8 mouse cellular contexts compared by ENCODE assay signal in the genomic region with DNA sequence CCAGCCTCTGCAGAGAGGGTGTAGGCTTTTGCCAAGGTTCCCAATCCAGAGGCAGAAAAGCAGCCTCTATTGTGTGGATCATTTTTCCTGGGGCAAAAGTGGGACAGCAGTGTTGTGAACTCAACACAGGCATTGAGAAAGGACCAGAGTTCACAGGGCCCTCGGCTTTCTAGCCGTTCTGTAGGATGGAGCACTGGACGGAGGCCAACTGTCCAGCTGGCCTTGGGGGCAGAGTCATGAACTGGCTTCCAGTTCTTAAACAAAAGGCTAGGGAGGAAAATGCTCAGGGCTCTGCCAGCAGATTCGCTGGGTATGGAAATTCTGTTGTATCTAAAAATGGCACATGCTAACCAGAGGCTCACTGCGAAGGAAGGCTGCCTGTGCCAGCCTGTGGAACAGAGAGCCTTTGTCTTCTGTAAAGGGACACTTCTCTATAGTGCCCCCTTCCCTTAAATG. TPM values are rescaled to one million over a fixed set of nuclear protein-coding genes. Genes with fewer than 3 reads are reported as not detected.
DNase-seq lines count a peak whose midpoint lies in the region; ATAC-seq lines count a peak whose summit lies in the region.
"Had no signal": no experiment of that assay in that cellular context is flagged by ENCODE, and none has a peak within 500 bp of the region (broad histone marks: within the 10 kb centered on the region; RNA-seq: fewer than 3 reads in every experiment).

No protein-coding gene starts in this region.

- no peak overlapping the region for H3K4me2 ChIP-seq in forebrain, embryonic 11.5 days (ENCODE audit: low read depth, low read length, severe bottlenecking)
- no peak overlapping the region for H3K4me2 ChIP-seq in heart, embryonic 14.5 days (ENCODE audit: low read length)
- H3K4me2 ChIP-seq in kidney, embryonic 16.5 days (replicated peaks; ENCODE audit: low read depth, low read length): no peak overlapping the region
- no peak overlapping the region for H3K4me2 ChIP-seq in limb, embryonic 12.5 days
- H3K4me2 ChIP-seq in neural tube, embryonic 14.5 days (ENCODE audit: low read depth, low read length): no peak overlapping the region

- WGBS in forebrain, embryonic 11.5 days: 56% methylated on average over 5 of the region's 5 CpGs
- WGBS in heart, embryonic 14.5 days: 12% methylated on average over 5 of the region's 5 CpGs
- WGBS in kidney, embryonic 16.5 days: 47% methylated on average over 5 of the region's 5 CpGs
- 72% methylated on average over 5 of the region's 5 CpGs for WGBS in limb, embryonic 12.5 days
- 30% methylated on average over 5 of the region's 5 CpGs for WGBS in neural tube, embryonic 14.5 days

- ATAC-seq in cerebellum, adult (ENCODE audit: insufficient number of reproducible peaks, low FRiP score, low TSS enrichment): peak; percentile 94
- peak; percentile 47; the same call in 1 of the 2 replicates for ATAC-seq in forebrain, embryonic 11.5 days (replicated peaks; ENCODE audit: low FRiP score)
- ATAC-seq in heart, embryonic 14.5 days (ENCODE audit: insufficient number of reproducible peaks, insufficient read depth, low FRiP score, low read depth): peak; percentile 66
- ATAC-seq in kidney, embryonic 16.5 days (ENCODE audit: low FRiP score, low TSS enrichment): peak; percentile 84; the same call in 1 of the 2 replicates
- no peak; the same call in 1 of the 2 replicates for ATAC-seq in limb, embryonic 12.5 days (ENCODE audit: insufficient number of reproducible peaks, insufficient read depth, low FRiP score, low TSS enrichment, low read depth)
- ATAC-seq in neural tube, embryonic 14.5 days (ENCODE audit: low read depth): peak; percentile 86
- ATAC-seq in granulocyte monocyte progenitor cell, adult 5-6 weeks (replicated peaks; ENCODE audit: poor library complexity, severe bottlenecking): no peak

- no peaks in the 10 kb centered on the region for H3K9me3 ChIP-seq in forebrain, embryonic 11.5 days (ENCODE audit: control insufficient read depth, low read length)
- no peaks in the 10 kb centered on the region for H3K9me3 ChIP-seq in heart, embryonic 14.5 days (ENCODE audit: control insufficient read depth, low read length)
- H3K9me3 ChIP-seq in kidney, embryonic 16.5 days (ENCODE audit: low read length): no peaks in the 10 kb centered on the region
- H3K9me3 ChIP-seq in limb, embryonic 12.5 days: no peaks in the 10 kb centered on the region
- no peaks in the 10 kb centered on the region for H3K9me3 ChIP-seq in neural tube, embryonic 14.5 days (ENCODE audit: control insufficient read depth, low read length)

- no peaks in the 10 kb centered on the region for H3K27me3 ChIP-seq in forebrain, embryonic 11.5 days (ENCODE audit: control insufficient read depth, insufficient read depth, low read length)
- no peaks in the 10 kb centered on the region for H3K27me3 ChIP-seq in heart, embryonic 14.5 days (ENCODE audit: control insufficient read depth, insufficient read depth, low read length)
- H3K27me3 ChIP-seq in kidney, embryonic 16.5 days (ENCODE audit: insufficient read depth, low read length): no peaks in the 10 kb centered on the region
- H3K27me3 ChIP-seq in limb, embryonic 12.5 days: no peaks in the 10 kb centered on the region
- no peaks in the 10 kb centered on the region for H3K27me3 ChIP-seq in neural tube, embryonic 14.5 days (ENCODE audit: control insufficient read depth, insufficient read depth, low read length)

- no peak overlapping the region for H3K27ac ChIP-seq in forebrain, embryonic 11.5 days (ENCODE audit: low read depth, low read length)
- H3K27ac ChIP-seq in heart, embryonic 14.5 days (replicated peaks in 1 of 2; ENCODE audit: control insufficient read depth in 1 of 2, insufficient read depth in 1 of 2, low read depth in 2 of 2, low read length in 2 of 2): peak overlapping the region; percentile 83 to 87
- peak overlapping the region; percentile 25; the same call in 1 of the 2 replicates for H3K27ac ChIP-seq in kidney, embryonic 16.5 days (ENCODE audit: low read length)
- peak overlapping the region; percentile 36; the same call in 1 of the 2 replicates for H3K27ac ChIP-seq in limb, embryonic 12.5 days
- H3K27ac ChIP-seq in neural tube, embryonic 14.5 days (ENCODE audit: low read depth, low read length): peak overlapping the region; percentile 44; the same call in 1 of the 2 replicates

- H3K4me1 ChIP-seq in forebrain, embryonic 11.5 days (replicated peaks; ENCODE audit: control insufficient read depth, insufficient read depth, low read length): 0 out of 2 replicates have a peak, but pooled peaks cover 2% of the 10 kb centered on the region
- H3K4me1 ChIP-seq in heart, embryonic 14.5 days (ENCODE audit: control insufficient read depth in 2 of 2, insufficient read depth in 2 of 2, low read length in 2 of 2): peaks cover 6 to 14% of the 10 kb centered on the region in 2 experiments
- 0 out of 2 replicates have a peak, but pooled peaks cover 14% of the 10 kb centered on the region for H3K4me1 ChIP-seq in kidney, embryonic 16.5 days (ENCODE audit: insufficient read depth, low read length)
- H3K4me1 ChIP-seq in limb, embryonic 12.5 days (replicated peaks): peaks cover 11% of the 10 kb centered on the region; the same call in 1 of the 2 replicates
- H3K4me1 ChIP-seq in neural tube, embryonic 14.5 days (ENCODE audit: control insufficient read depth, insufficient read depth, low read length): no peaks in the 10 kb centered on the region

- H3K36me3 ChIP-seq in forebrain, embryonic 11.5 days (ENCODE audit: control insufficient read depth, insufficient read depth, low read length): no peaks in the 10 kb centered on the region
- peaks cover 9% of the 10 kb centered on the region; the same call in 1 of the 2 replicates for H3K36me3 ChIP-seq in heart, embryonic 14.5 days (ENCODE audit: control insufficient read depth, insufficient read depth, low read length)
- peaks cover 7% of the 10 kb centered on the region for H3K36me3 ChIP-seq in kidney, embryonic 16.5 days (ENCODE audit: insufficient read depth, low read length)
- H3K36me3 ChIP-seq in limb, embryonic 12.5 days: peaks cover 14% of the 10 kb centered on the region; the same call in 1 of the 2 replicates
- no peaks in the 10 kb centered on the region for H3K36me3 ChIP-seq in neural tube, embryonic 14.5 days (ENCODE audit: control insufficient read depth, insufficient read depth, low read length)

- no peak for DNase-seq in forebrain, embryonic 11.5 days (ENCODE audit: low spot score)

- H3K9ac ChIP-seq in forebrain, embryonic 11.5 days (ENCODE audit: low read length): no peak overlapping the region
- H3K9ac ChIP-seq in heart, embryonic 14.5 days (ENCODE audit: low read length): 0 out of 2 replicates have a peak overlapping the region, but pooled peaks have one; percentile 38
- no peak overlapping the region for H3K9ac ChIP-seq in kidney, embryonic 16.5 days (replicated peaks; ENCODE audit: low read length)
- H3K9ac ChIP-seq in limb, embryonic 12.5 days (replicated peaks): no peak overlapping the region
- no peak overlapping the region for H3K9ac ChIP-seq in neural tube, embryonic 14.5 days (replicated peaks; ENCODE audit: low read depth, low read length)

- no peak overlapping the region for H3K4me3 ChIP-seq in forebrain, embryonic 11.5 days (ENCODE audit: low read depth, low read length)
- no peak overlapping the region for H3K4me3 ChIP-seq in heart, embryonic 14.5 days (ENCODE audit: control insufficient read depth in 1 of 2, insufficient read depth in 1 of 2, low read depth in 1 of 2, low read length in 2 of 2)
- no peak overlapping the region for H3K4me3 ChIP-seq in kidney, embryonic 16.5 days (ENCODE audit: low read length)
- H3K4me3 ChIP-seq in limb, embryonic 12.5 days (replicated peaks): no peak overlapping the region
- H3K4me3 ChIP-seq in neural tube, embryonic 14.5 days (ENCODE audit: low read depth, low read length): no peak overlapping the region
- H3K4me3 ChIP-seq: myocyte had no signal

RNA-seq across cellular contexts. Expression of gene Mocs2, which starts 20.5 kb away (rescaled TPM):
- 74.6 and 81.7 TPM in 2 replicates for polyA plus RNA-seq in forebrain, embryonic 11.5 days (2014; fragmentation: Nextera tagmentation; extraction: Ambion mirVana)
- 64.4 and 70.1 TPM in 2 replicates for polyA plus RNA-seq in heart, embryonic 14.5 days (2014; fragmentation: Nextera tagmentation; extraction: Ambion mirVana)
- 80.9 and 86.7 TPM in 2 replicates for polyA plus RNA-seq in kidney, embryonic 16.5 days (2015; fragmentation: Nextera tagmentation; extraction: Ambion mirVana)
- 84.1 and 87.2 TPM in 2 replicates for polyA plus RNA-seq in limb, embryonic 12.5 days (2016; fragmentation: Nextera tagmentation; extraction: Ambion mirVana)
- 135 TPM in 2 replicates for polyA plus RNA-seq in neural tube, embryonic 14.5 days (2014; fragmentation: Nextera tagmentation; extraction: Ambion mirVana)
- 30.9 and 53.5 TPM in 2 replicates for total RNA-seq in granulocyte monocyte progenitor cell, adult 5-6 weeks (2014; fragmentation: Nextera tagmentation)
- total RNA-seq in granulocyte monocyte progenitor cell, adult 5-6 weeks (2017): 43.8 and 45.1 TPM in 2 replicates

Comparison
In these comparisons a context has a peak if more than half of its experiments do, and no peak if none do; other contexts are left out.
1. ATAC-seq: peak in cerebellum, adult (single experiment), forebrain, embryonic 11.5 days (single experiment), heart, embryonic 14.5 days (single experiment), kidney, embryonic 16.5 days (single experiment) and neural tube, embryonic 14.5 days (single experiment); none in limb, embryonic 12.5 days (single experiment) and granulocyte monocyte progenitor cell, adult 5-6 weeks (single experiment).